Mouse (Mus musculus): Measurements from ENCODE around the gene Celf2.

DNA sequence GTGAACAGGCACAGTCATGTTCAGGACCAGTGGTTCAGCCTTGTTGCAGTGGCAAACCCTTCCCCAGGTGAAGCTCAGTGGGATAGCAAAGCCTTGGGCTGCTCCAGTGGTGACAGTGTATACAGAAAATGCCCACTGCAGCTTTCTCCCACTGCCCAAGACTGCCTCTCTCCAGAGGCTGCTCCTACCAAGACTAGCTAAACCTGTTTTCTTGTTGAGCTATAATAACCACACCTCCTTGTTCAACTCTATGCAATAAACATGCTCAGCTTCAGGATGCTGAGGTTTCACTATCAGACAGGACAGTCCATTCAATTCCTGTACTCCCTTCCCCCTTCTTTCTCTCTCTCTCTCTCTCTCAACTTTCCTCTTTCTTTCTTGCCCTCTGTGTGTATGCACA lies 15.9 kb downstream of the Celf2 start:
- no peak for TF ChIP-seq CTCF (IDR thresholded peaks at IDR 0.05; ENCODE audit: low read depth, low read length)
- TF ChIP-seq POLR2A (IDR thresholded peaks at IDR 0.05; ENCODE audit: borderline replicate concordance, low read depth, low read length): no peak

Measured in bone marrow macrophage, adult 2 months (primary cell).